Mouse (Mus musculus) testis, postnatal 14 days (tissue): ENCODE results near the gene Cd2bp2.

Experiments used
- DNase-seq: peaks from one replicate; pipeline ENCODE4 v3.0.0; 2021; ENCODE audit warnings: low spot score

Gene Cd2bp2

GRCm38 (mm10) chr7:127195544-127196295 is at the start of gene Cd2bp2:
Gene Cd2bp2 (minus strand): TSS chr7:127196050.
- peak; percentile 96 for DNase-seq

GRCm38 (mm10) chr7:127244658-127245510 is 49.0 kb upstream of the Cd2bp2 start:
- DNase-seq, result no peak

GRCm38 (mm10) chr7:127243870-127244657 is 48.2 kb upstream of the Cd2bp2 start, which contains the start of gene Zfp771:
Gene Zfp771 (plus strand): TSS chr7:127244274.
- DNase-seq, result peak; percentile 95

GRCm38 (mm10) chr7:127243361-127243867 is 47.6 kb upstream of the Cd2bp2 start:
- DNase-seq, result peak; percentile 50

- peak; percentile 61 for DNase-seq
Measured at GRCm38 (mm10) chr7:127234777-127235176, 38.9 kb upstream of the Cd2bp2 start.

- DNase-seq, result no peak
Measured at GRCm38 (mm10) chr7:127233765-127234164, 37.9 kb upstream of the Cd2bp2 start.

- no peak for DNase-seq
Measured at GRCm38 (mm10) chr7:127233368-127233749, 37.5 kb upstream of the Cd2bp2 start.

GRCm38 (mm10) chr7:127232622-127233367 is 36.9 kb upstream of the Cd2bp2 start, which contains the start of the genes Zfp553 and Sept1:
Gene Zfp553 (plus strand): TSS chr7:127233061.
Gene Sept1 (minus strand): TSS chr7:127233130.
- DNase-seq, result peak; percentile 82

- no peak for DNase-seq
Measured at GRCm38 (mm10) chr7:127231826-127232621, 36.2 kb upstream of the Cd2bp2 start.

- no peak for DNase-seq
Measured at GRCm38 (mm10) chr7:127231376-127231775, 35.5 kb upstream of the Cd2bp2 start.

- DNase-seq, result peak; percentile 54
Measured at GRCm38 (mm10) chr7:127228615-127229303, 32.9 kb upstream of the Cd2bp2 start.

GRCm38 (mm10) chr7:127225147-127225995 is 29.5 kb upstream of the Cd2bp2 start:
- DNase-seq, result no peak

- no peak for DNase-seq
Measured at GRCm38 (mm10) chr7:127224616-127225015, 28.8 kb upstream of the Cd2bp2 start.

GRCm38 (mm10) chr7:127223515-127224478 is 27.9 kb upstream of the Cd2bp2 start:
- DNase-seq, result no peak

- DNase-seq, result no peak
Measured at GRCm38 (mm10) chr7:127223106-127223505, 27.3 kb upstream of the Cd2bp2 start.

GRCm38 (mm10) chr7:127220440-127220839 is 24.6 kb upstream of the Cd2bp2 start:
- DNase-seq, result no peak

GRCm38 (mm10) chr7:127218670-127219069 is 22.8 kb upstream of the Cd2bp2 start:
- DNase-seq, result no peak
